Mouse (Mus musculus) A20 (cell line): ENCODE measurements around the gene Pde4a.
A peak's percentile ranks its signal among the peaks of the same experiment; 100 is the strongest.

Experiments
- DNase-seq: peaks from one replicate; pipeline ENCODE4 v3.0.0-alpha.2; 2011; ENCODE audit warnings: low read depth, low spot score

Gene Pde4a

GRCm38 (mm10) chr9:21165041-21165951 is at the start of gene Pde4a:
Gene Pde4a (plus strand): TSS chr9:21165714.
- DNase-seq: no peak

- no peak for DNase-seq
Measured at GRCm38 (mm10) chr9:21117073-21117472, 48.4 kb upstream of the Pde4a start.

- DNase-seq: no peak
Measured at GRCm38 (mm10) chr9:21121483-21121882, 44.0 kb upstream of the Pde4a start.

GRCm38 (mm10) chr9:21124837-21125236 is 40.7 kb upstream of the Pde4a start:
- DNase-seq: no peak

GRCm38 (mm10) chr9:21125502-21126258 is 39.8 kb upstream of the Pde4a start:
- peak; percentile 71 for DNase-seq

GRCm38 (mm10) chr9:21126259-21126627 is 39.3 kb upstream of the Pde4a start:
- DNase-seq: peak; percentile 37

- DNase-seq: peak; percentile 91
Measured at GRCm38 (mm10) chr9:21131059-21131956, 34.2 kb upstream of the Pde4a start, which contains the start of gene Tyk2. Gene Tyk2 (minus strand): TSS chr9:21131243.

GRCm38 (mm10) chr9:21132102-21132775 is 33.3 kb upstream of the Pde4a start:
- peak; percentile 49 for DNase-seq

GRCm38 (mm10) chr9:21133064-21133707 is 32.3 kb upstream of the Pde4a start:
- DNase-seq: peak; percentile 44

GRCm38 (mm10) chr9:21134595-21135328 is 30.8 kb upstream of the Pde4a start:
- DNase-seq: peak; percentile 25

- peak; percentile 37 for DNase-seq
Measured at GRCm38 (mm10) chr9:21135329-21135890, 30.1 kb upstream of the Pde4a start.

GRCm38 (mm10) chr9:21135941-21136381 is 29.6 kb upstream of the Pde4a start:
- DNase-seq: peak; percentile 65

GRCm38 (mm10) chr9:21136401-21136800 is 29.1 kb upstream of the Pde4a start:
- DNase-seq: peak; percentile 46

- DNase-seq: peak; percentile 66
Measured at GRCm38 (mm10) chr9:21137229-21137628, 28.3 kb upstream of the Pde4a start.

GRCm38 (mm10) chr9:21138386-21138785 is 27.1 kb upstream of the Pde4a start:
- no peak for DNase-seq

GRCm38 (mm10) chr9:21141922-21142321 is 23.6 kb upstream of the Pde4a start:
- no peak for DNase-seq

- no peak for DNase-seq
Measured at GRCm38 (mm10) chr9:21144361-21144760, 21.2 kb upstream of the Pde4a start.

- DNase-seq: no peak
Measured at GRCm38 (mm10) chr9:21145431-21145830, 20.1 kb upstream of the Pde4a start.

- peak; percentile 63 for DNase-seq
Measured at GRCm38 (mm10) chr9:21146722-21147121, 18.8 kb upstream of the Pde4a start.
